Mouse (Mus musculus) neural tube, embryonic 11.5 days (tissue): ENCODE results near the gene Creb5. TPM values are rescaled to one million over a fixed set of nuclear protein-coding genes. Genes with fewer than 3 reads are reported as not detected.

Experiments used
- ATAC-seq: fragments of 200-750 bp; cut with Nextera tagmentation; 2 replicates; pipeline ENCODE4 v1.8.0; 2017; ENCODE audit warnings: moderate number of reproducible peaks, mild to moderate bottlenecking, moderate TSS enrichment, moderate library complexity; ENCODE audit not compliant: insufficient read depth, low FRiP score, low TSS enrichment
- DNase-seq: peaks from one replicate; pipeline ENCODE4 v3.0.0-alpha.2; 2015; ENCODE audit warnings: low spot score
- H3K27ac ChIP-seq: fragments of 300-500 bp; sonication (generic); 2 replicates; pipeline ENCODE4 v1.5.1; 2014; ENCODE audit warnings: low read depth, mild to moderate bottlenecking, low read length
- H3K27me3 ChIP-seq: fragments of 300-500 bp; sonication (generic); 2 replicates; pipeline ENCODE4 v1.6.1; 2014; ENCODE audit warnings: mild to moderate bottlenecking, low read length, mixed read lengths; ENCODE audit not compliant: control insufficient read depth, insufficient read depth
- H3K36me3 ChIP-seq: fragments of 300-500 bp; sonication (generic); 2 replicates; pipeline ENCODE4 v1.6.1; 2014; ENCODE audit warnings: mild to moderate bottlenecking, low read length, moderate library complexity, mixed read lengths; ENCODE audit not compliant: control insufficient read depth, insufficient read depth
- H3K4me1 ChIP-seq: fragments of 300-500 bp; sonication (generic); 2 replicates; pipeline ENCODE4 v1.6.1; 2014; ENCODE audit warnings: low read length, mixed read lengths; ENCODE audit not compliant: control insufficient read depth, insufficient read depth
- H3K4me2 ChIP-seq: fragments of 300-500 bp; sonication (generic); 2 replicates; pipeline ENCODE4 v1.6.1; 2014; ENCODE audit warnings: low read depth, mild to moderate bottlenecking, moderate library complexity
- H3K4me3 ChIP-seq: fragments of 300-500 bp; sonication (generic); 2 replicates; pipeline ENCODE4 v1.5.1; 2014; ENCODE audit warnings: low read depth, low read length
- H3K9ac ChIP-seq: fragments of 300-500 bp; sonication (generic); 2 replicates; pipeline ENCODE4 v1.6.1; 2014; ENCODE audit warnings: mild to moderate bottlenecking, low read length
- H3K9me3 ChIP-seq: fragments of 300-500 bp; sonication (generic); 2 replicates; pipeline ENCODE4 v1.6.1; 2016; ENCODE audit warnings: low read length; ENCODE audit not compliant: control insufficient read depth
- WGBS: fragments of 180-500 bp; shearing (Covaris S2); extraction: QIAGEN DNeasy Blood & Tissue Kit; methylation state at CpG from one replicate; pipeline ENCODE4 v1.1.7; 2014; 5-methylcytosine and 5-hydroxymethylcytosine counted together
- polyA plus RNA-seq: library from polyadenylated mRNA; unstranded; fragments of >200 nt; fragmentation: Nextera tagmentation; extraction: Ambion mirVana; gene quantifications from 2 replicates; pipeline ENCODE4 v1.2.1, GENCODE M21; 2014

Creb5 gene
- polyA plus RNA-seq, 1 experiment from 2014 or later, result 10.7 TPM

DNA sequence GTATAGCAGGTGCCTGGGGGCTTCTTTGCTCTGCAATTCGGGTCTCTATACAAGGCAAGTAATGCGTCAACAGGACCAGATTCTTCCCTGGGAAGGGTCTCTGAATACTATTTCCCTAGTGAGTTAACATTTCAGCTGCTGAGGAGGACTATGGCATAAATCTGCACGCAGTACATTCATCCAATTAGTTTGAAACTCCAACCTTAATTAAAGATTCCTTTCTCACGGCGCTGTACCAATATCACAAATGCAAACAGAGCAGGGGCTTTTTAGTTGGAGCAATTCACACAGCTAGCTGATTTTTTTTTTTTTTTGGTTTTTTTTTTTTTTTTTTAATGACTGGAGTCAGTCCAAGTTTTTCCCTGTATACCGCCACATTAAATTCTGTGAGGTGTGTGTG lies 357.0 kb downstream of the Creb5 start:
- Histone ChIP-seq H3K4me3 (no peak overlapping the region), H3K27me3 (no peaks in the 10 kb centered on the region), H3K9me3 (no peaks in the 10 kb centered on the region), H3K4me2 (no peak overlapping the region), H3K4me1 (no peaks in the 10 kb centered on the region), H3K36me3 (no peaks in the 10 kb centered on the region), H3K9ac (no peak overlapping the region), H3K27ac (no peak overlapping the region)
- no peak for DNase-seq
- no peak for ATAC-seq
- 86% methylated on average over 6 of the region's 6 CpGs for WGBS

DNA sequence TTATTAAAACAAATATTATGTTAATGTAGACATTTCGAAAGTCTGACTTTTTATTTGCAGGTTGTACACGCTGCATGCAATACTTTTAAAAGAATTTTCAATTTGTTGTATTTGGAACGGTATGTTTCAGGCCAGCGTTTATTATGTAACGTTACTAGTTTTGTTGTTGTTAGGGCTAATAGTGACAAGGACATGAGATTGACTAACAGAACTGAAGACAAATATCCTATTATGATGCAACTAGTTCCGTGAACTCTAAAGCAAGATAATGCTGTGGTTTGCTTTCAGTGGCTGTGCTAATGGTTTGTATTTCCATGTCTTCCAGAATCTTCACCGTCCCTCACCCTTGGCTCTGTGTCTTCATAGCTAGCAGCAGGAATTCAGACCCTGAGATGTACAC lies 357.9 kb downstream of the Creb5 start:
- 96% methylated on average over 7 of the region's 7 CpGs for WGBS
- no peak for ATAC-seq

DNA sequence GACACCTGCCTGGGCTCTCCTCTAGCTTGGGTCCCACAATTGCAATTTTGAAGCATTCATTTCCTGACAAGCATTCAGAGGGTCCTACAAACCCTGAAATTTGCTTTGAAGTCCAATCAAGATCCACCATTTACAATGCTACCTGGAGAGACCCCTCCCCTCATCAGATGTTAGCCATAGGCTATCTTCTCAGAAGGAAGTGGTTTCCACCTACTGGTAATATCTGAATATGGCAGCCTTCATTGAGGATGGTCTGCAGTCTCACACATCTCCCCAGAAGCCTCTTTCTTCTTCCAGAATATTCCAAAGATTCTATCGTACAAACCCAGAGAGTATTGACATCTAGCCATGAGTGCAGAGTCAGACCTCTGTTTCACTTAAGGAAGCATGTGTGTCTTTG lies 362.7 kb downstream of the Creb5 start:
- H3K27me3 ChIP-seq, result no peaks in the 10 kb centered on the region
- H3K27ac ChIP-seq, result no peak overlapping the region
- no peak for ATAC-seq
- no peak overlapping the region for H3K9ac ChIP-seq
- DNase-seq, result no peak
- no peak overlapping the region for H3K4me2 ChIP-seq
- peaks cover 8% of the 10 kb centered on the region; the same call in 1 of the 2 replicates for H3K4me1 ChIP-seq
- H3K36me3 ChIP-seq, result no peaks in the 10 kb centered on the region
- H3K4me3 ChIP-seq, result no peak overlapping the region
- 79% methylated on average over 1 of the region's 1 CpGs for WGBS
- no peaks in the 10 kb centered on the region for H3K9me3 ChIP-seq

More for the DNA sequence above, 357.9 kb downstream of the Creb5 start:
- Histone ChIP-seq H3K27me3 (no peaks in the 10 kb centered on the region), H3K36me3 (no peaks in the 10 kb centered on the region), H3K4me3 (no peak overlapping the region), H3K9me3 (no peaks in the 10 kb centered on the region), H3K4me2 (no peak overlapping the region), H3K27ac (no peak overlapping the region), H3K9ac (no peak overlapping the region), H3K4me1 (no peaks in the 10 kb centered on the region)
- DNase-seq, result no peak

DNA sequence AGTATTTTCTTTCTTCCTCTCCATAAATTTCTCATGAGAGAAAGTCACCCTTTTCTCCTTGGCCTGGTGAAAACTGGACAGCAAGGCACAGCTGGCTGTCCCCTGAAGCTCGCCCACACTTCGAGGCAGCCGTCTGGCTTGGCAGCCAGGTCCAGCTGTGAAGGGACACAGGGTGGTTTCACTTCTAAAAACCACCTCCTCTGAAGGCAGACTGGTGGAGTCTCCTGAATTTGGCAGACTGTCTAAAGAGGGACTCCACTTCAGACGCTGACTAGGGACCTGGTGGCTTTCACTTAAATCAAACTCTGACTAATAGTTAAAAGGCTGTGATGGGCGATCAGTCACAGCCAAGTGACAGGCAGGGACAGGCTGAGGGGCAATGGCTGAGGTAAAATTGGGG lies 365.6 kb downstream of the Creb5 start:
- H3K4me2 ChIP-seq, result no peak overlapping the region
- no peak overlapping the region for H3K4me3 ChIP-seq
- H3K27me3 ChIP-seq, result no peaks in the 10 kb centered on the region
- 41% methylated on average over 5 of the region's 5 CpGs for WGBS
- H3K9ac ChIP-seq, result no peak overlapping the region
- ATAC-seq (no peak), DNase-seq (no peak)
- H3K36me3 ChIP-seq, result no peaks in the 10 kb centered on the region
- no peaks in the 10 kb centered on the region for H3K9me3 ChIP-seq
- H3K4me1 ChIP-seq, result peaks cover 11% of the 10 kb centered on the region; the same call in 1 of the 2 replicates
- no peak overlapping the region for H3K27ac ChIP-seq

DNA sequence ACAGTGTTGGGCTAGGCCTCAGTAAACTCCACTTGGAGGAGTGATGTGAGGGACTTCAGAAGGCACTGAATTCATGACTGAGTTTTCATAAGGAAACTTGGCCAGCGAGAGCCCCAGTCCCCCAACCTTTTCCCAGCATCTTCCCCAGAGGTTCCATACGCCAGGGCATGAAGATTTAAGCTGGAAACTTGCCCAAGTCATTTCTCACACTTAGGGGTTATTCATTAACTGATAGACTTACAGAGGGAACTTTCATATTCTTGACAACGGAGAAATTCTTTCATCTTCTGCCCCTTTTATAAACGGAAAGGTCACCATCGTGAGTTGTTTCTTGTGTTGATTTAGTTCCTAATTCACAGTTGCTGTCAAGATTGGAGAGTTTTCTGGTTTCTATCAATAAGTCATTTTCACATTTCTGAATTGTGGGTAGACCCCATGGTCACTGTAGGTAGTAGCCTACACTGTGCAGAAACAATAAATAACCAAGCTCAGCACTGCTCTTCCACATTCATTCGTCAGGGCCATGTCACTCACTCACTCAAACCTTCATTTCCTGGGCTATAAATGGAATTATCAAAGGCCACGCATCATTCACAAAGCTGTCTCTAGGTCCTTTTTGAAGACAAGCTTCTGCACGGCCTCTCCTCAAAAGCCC lies 366.8 kb downstream of the Creb5 start:
- no peaks in the 10 kb centered on the region for H3K9me3 ChIP-seq
- H3K27me3 ChIP-seq, result no peaks in the 10 kb centered on the region
- WGBS, result 46% methylated on average over 8 of the region's 8 CpGs
- DNase-seq (no peak), ATAC-seq (no peak)
- H3K4me2 ChIP-seq, result no peak overlapping the region
- H3K27ac ChIP-seq, result no peak overlapping the region
- no peaks in the 10 kb centered on the region for H3K36me3 ChIP-seq
- H3K4me1 ChIP-seq, result peaks cover 11% of the 10 kb centered on the region; the same call in 1 of the 2 replicates
- no peak overlapping the region for H3K4me3 ChIP-seq
- H3K9ac ChIP-seq, result no peak overlapping the region

DNA sequence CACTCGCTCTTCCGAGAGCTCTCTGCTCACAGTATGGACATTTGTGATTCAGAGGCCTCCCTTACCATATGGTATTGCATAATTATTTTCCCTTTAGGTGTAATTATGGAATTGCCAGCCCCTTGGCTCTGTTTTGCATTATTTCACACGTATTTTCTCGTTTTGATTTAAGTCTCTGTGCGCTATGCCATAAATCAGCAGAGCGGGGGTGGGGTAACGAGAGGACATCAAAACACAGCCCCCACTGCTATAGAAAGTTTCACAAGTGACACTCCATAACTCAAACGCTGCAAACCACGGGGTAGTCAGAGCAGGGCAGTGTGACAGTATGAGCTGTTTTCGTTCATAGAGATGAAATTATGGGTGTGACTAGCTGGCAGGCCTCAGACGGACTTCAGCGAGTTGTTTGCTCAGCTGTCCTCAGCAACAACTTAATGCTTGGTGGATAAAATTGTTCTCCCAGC lies 367.3 kb downstream of the Creb5 start:
- H3K4me3 ChIP-seq, result no peak overlapping the region
- H3K27me3 ChIP-seq, result no peaks in the 10 kb centered on the region
- H3K9ac ChIP-seq, result no peak overlapping the region
- no peaks in the 10 kb centered on the region for H3K36me3 ChIP-seq
- ATAC-seq (no peak), DNase-seq (peak; percentile 25)
- 33% methylated on average over 12 of the region's 12 CpGs for WGBS
- H3K27ac ChIP-seq, result no peak overlapping the region
- no peak overlapping the region for H3K4me2 ChIP-seq
- no peaks in the 10 kb centered on the region for H3K9me3 ChIP-seq
- H3K4me1 ChIP-seq, result peaks cover 11% of the 10 kb centered on the region; the same call in 1 of the 2 replicates

DNA sequence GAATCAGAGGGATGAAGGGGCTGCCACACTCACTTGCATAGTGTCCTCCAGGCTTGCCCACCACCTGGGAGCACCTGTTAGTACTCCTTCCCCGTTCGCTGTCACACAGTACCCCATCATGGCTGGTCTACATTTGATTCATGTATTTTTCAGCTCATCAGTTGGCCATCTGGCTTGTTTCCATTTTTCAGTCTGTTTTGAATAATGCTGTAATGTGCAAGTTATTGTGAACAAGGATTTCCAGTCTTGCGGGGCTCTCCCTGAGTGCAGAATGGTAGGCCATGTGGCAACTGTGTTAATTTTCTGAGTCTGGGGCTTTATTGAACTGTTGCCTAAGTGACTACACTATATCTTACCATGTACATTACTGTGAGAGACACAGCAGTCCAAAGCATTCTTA lies 369.4 kb downstream of the Creb5 start:
- no peak overlapping the region for H3K4me3 ChIP-seq
- DNase-seq (no peak), ATAC-seq (no peak)
- H3K36me3 ChIP-seq, result no peaks in the 10 kb centered on the region
- no peak overlapping the region for H3K9ac ChIP-seq
- no peaks in the 10 kb centered on the region for H3K27me3 ChIP-seq
- H3K27ac ChIP-seq, result no peak overlapping the region
- WGBS, result 77% methylated on average over 3 of the region's 3 CpGs
- H3K9me3 ChIP-seq, result no peaks in the 10 kb centered on the region
- H3K4me1 ChIP-seq, result peaks cover 5% of the 10 kb centered on the region; the same call in 1 of the 2 replicates
- no peak overlapping the region for H3K4me2 ChIP-seq

DNA sequence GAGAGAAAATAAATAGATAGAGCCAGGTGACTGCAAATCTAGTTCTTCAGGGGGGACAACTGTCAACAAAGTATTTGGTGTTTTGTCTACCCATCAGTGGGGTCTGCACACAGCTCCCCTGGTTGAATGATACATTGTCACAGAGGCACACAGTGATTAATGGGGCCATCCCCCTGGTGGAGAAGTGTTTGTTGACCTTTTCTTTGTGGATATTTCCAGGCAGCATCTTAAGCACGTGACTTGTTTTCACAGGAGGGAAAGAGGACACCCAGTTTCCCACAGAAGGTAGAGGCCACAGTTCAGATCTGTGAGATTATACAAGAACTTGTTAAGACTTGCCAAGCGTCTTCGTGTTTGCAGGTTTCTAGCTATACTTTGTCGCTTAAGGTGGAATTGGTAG lies 370.4 kb downstream of the Creb5 start:
- Histone ChIP-seq H3K4me1 (peaks cover 5% of the 10 kb centered on the region; the same call in 1 of the 2 replicates), H3K4me3 (no peak overlapping the region), H3K27ac (no peak overlapping the region), H3K4me2 (no peak overlapping the region), H3K36me3 (no peaks in the 10 kb centered on the region), H3K9me3 (no peaks in the 10 kb centered on the region), H3K27me3 (no peaks in the 10 kb centered on the region), H3K9ac (no peak overlapping the region)
- 57% methylated on average over 4 of the region's 4 CpGs for WGBS
- DNase-seq (no peak), ATAC-seq (no peak)
